Mouse (Mus musculus): ENCODE measurements around the gene Rassf3.

DNA sequence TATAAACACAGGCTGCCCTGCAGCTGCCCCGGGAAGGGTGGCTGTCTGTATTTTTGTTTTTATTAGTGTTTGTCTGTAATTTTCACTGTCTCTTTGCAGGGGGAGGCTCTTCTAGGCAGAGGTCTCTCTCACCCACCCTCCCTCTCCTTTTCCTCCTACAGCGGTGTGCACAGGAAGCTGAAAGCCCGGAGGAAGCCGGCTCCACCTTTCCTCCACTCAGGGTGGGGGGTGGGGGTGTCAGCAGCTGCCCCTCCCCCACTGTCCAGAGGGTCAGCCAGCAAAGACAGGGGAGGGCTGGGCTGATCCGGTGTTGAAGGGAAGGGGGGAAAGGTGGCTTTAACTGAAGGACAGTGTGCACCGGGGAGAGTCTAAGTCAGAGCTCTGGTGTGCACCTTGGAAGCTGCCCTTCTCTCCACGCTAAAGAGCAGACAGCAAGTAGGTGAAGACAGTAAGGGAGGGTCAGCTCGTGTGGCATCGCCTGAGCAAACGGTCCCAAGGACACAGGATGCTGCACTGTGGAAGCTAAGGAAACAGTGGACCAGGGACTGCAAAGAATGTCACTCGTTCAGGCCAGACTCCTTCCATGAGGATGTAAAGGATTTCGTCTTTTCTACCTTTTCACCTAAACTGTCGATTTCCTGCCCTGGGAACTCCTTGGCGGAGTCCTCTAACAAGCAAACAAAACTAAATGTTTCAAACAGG is 46.0 kb downstream of the Rassf3 start:
- TF ChIP-seq CTCF (IDR thresholded peaks at IDR 0.05; ENCODE audit: low read depth, low read length) = no peak
- TF ChIP-seq POLR2A (IDR thresholded peaks at IDR 0.05; ENCODE audit: extremely low read depth, insufficient read depth, low read length) = no peak
